Mouse (Mus musculus) testis, adult 2 months (tissue): ENCODE measurements around the gene Tprgl.

Experiments
- CTCF ChIP-seq: fragments of 200-500 bp; IDR thresholded peaks from 2 replicates; pipeline ENCODE4 v1.5.1; 2012; ENCODE audit warnings: low read depth, mild to moderate bottlenecking, inconsistent platforms, low read length, moderate library complexity; ENCODE audit not compliant: control insufficient read depth, insufficient read depth, insufficient replicate concordance
- POLR2A ChIP-seq: fragments of 200-500 bp; IDR thresholded peaks from 2 replicates; pipeline ENCODE4 v1.6.1; 2012; ENCODE audit warnings: low read depth, mild to moderate bottlenecking, inconsistent platforms, low read length, moderate library complexity; ENCODE audit not compliant: control insufficient read depth

DNA sequence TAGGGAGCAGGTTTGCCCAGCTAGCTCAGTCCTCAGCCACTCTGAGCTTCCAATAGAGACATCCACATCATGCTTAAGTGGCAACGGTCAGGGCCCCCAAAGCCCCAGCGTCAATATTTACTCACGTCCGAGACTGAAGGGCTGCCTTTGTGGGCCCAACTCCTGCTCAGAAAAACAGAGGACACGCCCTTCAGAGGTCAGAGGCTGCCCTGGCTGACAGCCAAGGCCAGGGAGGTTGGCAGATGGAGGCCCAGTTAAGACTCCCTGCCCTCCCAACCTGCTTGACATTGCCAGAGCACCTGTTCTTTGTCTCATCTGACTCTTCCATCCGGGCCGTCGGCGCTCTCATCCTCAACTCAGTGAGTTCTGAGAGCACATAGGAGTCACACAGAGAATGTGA lies 41.7 kb downstream of the Tprgl start:
- no peak for TF ChIP-seq CTCF
- TF ChIP-seq POLR2A, result no peak
